Mouse (Mus musculus) retina, adult 2 months (tissue): ENCODE results near the gene Atxn10.
"Not testable (repeated sequence)": the region's sequence is repeated elsewhere in the genome, so short reads cannot be mapped to it uniquely, and the experiment has no call there.

ENCODE experiments used
- DNase-seq: peaks from one replicate; pipeline ENCODE4 v3.0.0-alpha.2; 2012; ENCODE audit warnings: low read depth, low spot score

Gene Atxn10

GRCm38 (mm10) chr15:85335671-85336300, at the start of gene Atxn10:
TSS of gene Atxn10 (plus strand) at chr15:85336245.
- no peak for DNase-seq

- DNase-seq = no peak
Measured at GRCm38 (mm10) chr15:85294632-85295031, 41.4 kb upstream of the Atxn10 start.

- no peak for DNase-seq
Measured at GRCm38 (mm10) chr15:85295544-85295943, 40.5 kb upstream of the Atxn10 start.

GRCm38 (mm10) chr15:85295977-85296376, 40.1 kb upstream of the Atxn10 start:
- DNase-seq = no peak

GRCm38 (mm10) chr15:85296538-85296937, 39.5 kb upstream of the Atxn10 start:
- DNase-seq = no peak

- no peak for DNase-seq
Measured at GRCm38 (mm10) chr15:85298167-85298781, 37.8 kb upstream of the Atxn10 start.

- DNase-seq = no peak
Measured at GRCm38 (mm10) chr15:85298946-85299345, 37.1 kb upstream of the Atxn10 start.

- DNase-seq = no peak
Measured at GRCm38 (mm10) chr15:85303241-85303640, 32.8 kb upstream of the Atxn10 start.

- DNase-seq = no peak
Measured at GRCm38 (mm10) chr15:85303976-85304375, 32.1 kb upstream of the Atxn10 start.

- no peak for DNase-seq
Measured at GRCm38 (mm10) chr15:85307061-85307660, 28.9 kb upstream of the Atxn10 start.

GRCm38 (mm10) chr15:85311058-85311657, 24.9 kb upstream of the Atxn10 start:
- no peak for DNase-seq

GRCm38 (mm10) chr15:85315378-85316025, 20.5 kb upstream of the Atxn10 start:
- DNase-seq = peak; percentile 37

- no peak for DNase-seq
Measured at GRCm38 (mm10) chr15:85316342-85317140, 19.5 kb upstream of the Atxn10 start.

- DNase-seq = no peak
Measured at GRCm38 (mm10) chr15:85319924-85320668, 15.9 kb upstream of the Atxn10 start.

GRCm38 (mm10) chr15:85323214-85323613, 12.8 kb upstream of the Atxn10 start:
- no peak for DNase-seq

- DNase-seq = no peak
Measured at GRCm38 (mm10) chr15:85324426-85324825, 11.6 kb upstream of the Atxn10 start.

- DNase-seq = no peak
Measured at GRCm38 (mm10) chr15:85327808-85328207, 8.2 kb upstream of the Atxn10 start.

- not testable (repeated sequence) for DNase-seq
Measured at GRCm38 (mm10) chr15:85328455-85328854, 7.6 kb upstream of the Atxn10 start.

- no peak for DNase-seq
Measured at GRCm38 (mm10) chr15:85329096-85329495, 6.9 kb upstream of the Atxn10 start.

- DNase-seq = no peak
Measured at GRCm38 (mm10) chr15:85330024-85330423, 6.0 kb upstream of the Atxn10 start.

- not testable (repeated sequence) for DNase-seq
Measured at GRCm38 (mm10) chr15:85333511-85333910, 2.5 kb upstream of the Atxn10 start.
